Mouse (Mus musculus): ENCODE measurements around the gene Snapin.

Gene Snapin

GRCm38 (mm10) chr3:90475831-90476611 lies 14.8 kb downstream of the Snapin start, which contains the start of gene Ilf2:
TSS of gene Ilf2 (plus strand) at chr3:90476126.
- peak; percentile 99 for DNase-seq (ENCODE audit: low read depth, low spot score)

DNA sequence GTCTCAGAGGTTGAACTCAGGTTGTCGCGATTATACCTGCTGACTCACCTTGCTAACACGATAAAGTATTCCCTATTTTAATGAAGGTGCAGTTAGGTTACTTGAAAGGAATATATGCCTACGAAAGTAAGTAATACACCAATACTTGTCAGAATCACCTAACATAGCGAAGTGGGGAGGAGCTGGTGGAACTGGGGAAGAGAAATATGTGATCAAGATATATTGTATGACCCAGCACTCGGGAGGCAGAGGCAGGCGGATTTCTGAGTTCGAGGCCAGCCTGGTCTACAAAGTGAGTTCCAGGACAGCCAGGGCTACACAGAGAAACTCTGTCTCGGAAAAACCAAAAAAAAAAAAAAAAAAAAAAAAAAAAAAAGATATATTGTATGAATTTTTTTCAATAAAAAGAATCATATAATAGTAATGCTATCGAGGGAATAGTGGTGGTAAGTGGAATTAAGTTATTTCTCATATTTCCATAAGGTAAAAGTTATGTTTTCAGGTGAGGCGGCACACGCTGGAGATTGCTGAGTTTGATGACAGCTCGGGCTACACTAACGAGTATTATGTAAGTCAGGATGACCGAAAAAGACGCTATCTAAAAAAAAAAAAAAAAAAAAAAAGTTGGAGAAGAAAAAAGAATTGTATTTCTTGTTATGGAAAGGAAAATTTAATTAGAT lies 15.5 kb downstream of the Snapin start:
- Histone ChIP-seq H3K36me3 (ENCODE audit: control insufficient read depth, insufficient read depth, low read length, poor library complexity, severe bottlenecking) (no peaks in the 10 kb centered on the region), H3K27me3 (ENCODE audit: control insufficient read depth, insufficient read depth, low read length, poor library complexity, severe bottlenecking) (no peaks in the 10 kb centered on the region)
- no peak for DNase-seq (ENCODE audit: low read depth, low spot score)

More at GRCm38 (mm10) chr3:90475831-90476611, 14.8 kb downstream of the Snapin start, which contains the start of gene Ilf2:
- no peaks in the 10 kb centered on the region for H3K36me3 ChIP-seq (ENCODE audit: control insufficient read depth, insufficient read depth, low read length, poor library complexity, severe bottlenecking)
- no peaks in the 10 kb centered on the region for H3K27me3 ChIP-seq (ENCODE audit: control insufficient read depth, insufficient read depth, low read length, poor library complexity, severe bottlenecking)

DNA sequence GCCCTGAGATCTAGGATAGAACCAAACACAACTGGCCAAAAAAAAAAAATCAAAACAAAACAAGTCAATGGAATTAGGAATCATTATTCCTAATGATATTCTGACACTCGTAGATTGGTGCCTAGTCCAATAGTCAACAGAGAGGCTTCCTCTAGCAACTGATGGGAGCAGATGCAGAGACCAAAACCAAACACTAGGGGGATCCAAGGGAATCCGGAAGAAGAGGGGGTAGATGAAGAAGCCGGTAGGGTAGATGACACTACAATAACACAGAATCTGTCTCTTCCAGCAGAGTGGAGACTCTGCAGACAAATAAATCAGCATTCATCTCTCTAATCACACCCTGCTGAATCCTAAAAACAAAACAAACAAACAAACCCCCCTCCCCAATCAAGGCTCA lies 18.6 kb downstream of the Snapin start:
- Histone ChIP-seq H3K36me3 (ENCODE audit: control insufficient read depth, insufficient read depth, low read length, poor library complexity, severe bottlenecking) (no peaks in the 10 kb centered on the region), H3K27me3 (ENCODE audit: control insufficient read depth, insufficient read depth, low read length, poor library complexity, severe bottlenecking) (no peaks in the 10 kb centered on the region)
- DNase-seq (ENCODE audit: low read depth, low spot score) = peak; percentile 86

DNA sequence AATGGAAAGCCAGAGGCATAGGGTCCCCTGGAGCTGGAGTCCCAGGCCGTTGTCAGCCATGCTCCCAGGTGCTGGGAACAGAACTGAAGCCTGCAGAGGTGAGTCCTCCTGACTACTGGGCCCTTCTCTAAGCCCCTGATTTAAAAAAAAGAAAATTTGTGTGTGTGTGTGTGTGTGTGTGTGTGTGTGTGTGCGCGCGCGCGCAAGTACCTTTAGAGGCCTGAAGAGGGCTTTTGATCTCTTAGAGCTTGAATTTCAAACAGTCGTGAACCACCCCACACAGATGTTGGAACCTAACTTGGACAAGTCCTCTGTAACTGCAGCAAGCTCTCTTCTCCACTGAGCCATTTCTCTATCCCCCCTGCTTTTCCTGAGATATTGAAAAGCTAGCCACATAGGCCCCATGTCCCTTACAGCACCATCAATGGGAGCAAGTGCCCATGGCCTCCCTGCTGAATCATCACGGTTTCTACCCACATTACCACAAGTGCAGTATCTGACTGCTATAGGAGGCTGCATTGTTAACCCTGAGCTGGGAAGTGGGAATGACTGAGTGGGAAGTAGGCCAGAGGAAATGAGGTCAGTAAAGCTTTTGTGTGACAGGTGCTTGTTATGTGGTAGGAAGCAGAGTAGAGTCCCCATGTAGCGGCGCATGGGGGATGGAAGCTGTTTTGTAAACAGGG lies 23.1 kb downstream of the Snapin start:
- H3K27me3 ChIP-seq (ENCODE audit: control insufficient read depth, insufficient read depth, low read length, poor library complexity, severe bottlenecking) = peaks cover 4% of the 10 kb centered on the region; the same call in 1 of the 2 replicates

GRCm38 (mm10) chr3:90466311-90466766 lies 24.5 kb downstream of the Snapin start:
- Histone ChIP-seq H3K36me3 (ENCODE audit: control insufficient read depth, insufficient read depth, low read length, poor library complexity, severe bottlenecking) (no peaks in the 10 kb centered on the region), H3K27me3 (ENCODE audit: control insufficient read depth, insufficient read depth, low read length, poor library complexity, severe bottlenecking) (peaks cover 4% of the 10 kb centered on the region; the same call in 1 of the 2 replicates)
- DNase-seq (ENCODE audit: low read depth, low spot score) = peak; percentile 52

More for the DNA sequence above, 23.1 kb downstream of the Snapin start:
- DNase-seq (ENCODE audit: low read depth, low spot score) = no peak
- H3K36me3 ChIP-seq (ENCODE audit: control insufficient read depth, insufficient read depth, low read length, poor library complexity, severe bottlenecking) = no peaks in the 10 kb centered on the region

GRCm38 (mm10) chr3:90465686-90466310 lies 25.0 kb downstream of the Snapin start, which contains the start of gene Npr1:
TSS of gene Npr1 (minus strand) at chr3:90465866.
- H3K27me3 ChIP-seq (ENCODE audit: control insufficient read depth, insufficient read depth, low read length, poor library complexity, severe bottlenecking) = peaks cover 4% of the 10 kb centered on the region; the same call in 1 of the 2 replicates
- DNase-seq (ENCODE audit: low read depth, low spot score) = no peak
- H3K36me3 ChIP-seq (ENCODE audit: control insufficient read depth, insufficient read depth, low read length, poor library complexity, severe bottlenecking) = no peaks in the 10 kb centered on the region

DNA sequence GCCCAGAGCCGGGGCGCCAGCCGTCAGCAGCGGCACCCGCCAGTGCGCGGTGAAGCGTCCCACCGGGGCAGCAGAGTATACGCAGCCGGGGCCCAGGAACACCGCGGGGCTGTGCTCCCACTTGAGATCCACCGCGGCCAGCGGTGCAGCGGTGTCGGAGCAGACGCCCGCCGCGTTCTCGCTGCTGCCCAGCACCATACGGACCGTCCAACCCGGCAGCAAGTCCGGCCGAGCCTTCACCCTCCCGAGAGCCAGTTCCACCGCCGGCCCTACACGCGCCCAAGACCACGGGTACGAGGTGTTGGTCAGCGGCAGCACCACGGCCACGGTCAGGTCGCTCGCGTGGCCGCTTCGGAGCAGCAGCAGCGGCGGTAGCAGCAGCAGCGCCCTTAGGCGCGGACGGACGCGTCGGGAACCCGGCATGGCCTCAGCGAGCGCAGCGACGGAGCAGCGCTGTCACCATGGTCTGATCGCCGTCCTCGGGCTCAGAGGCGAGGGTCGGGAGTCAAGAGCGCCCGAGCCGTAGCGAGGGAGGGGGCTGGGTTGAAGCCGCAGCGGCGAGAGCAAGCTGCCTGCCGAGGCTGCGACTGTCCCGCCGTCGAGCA lies 25.6 kb downstream of the Snapin start:
- peaks cover 4% of the 10 kb centered on the region; the same call in 1 of the 2 replicates for H3K27me3 ChIP-seq (ENCODE audit: control insufficient read depth, insufficient read depth, low read length, poor library complexity, severe bottlenecking)
- peak; percentile 45 for DNase-seq (ENCODE audit: low read depth, low spot score)
- H3K36me3 ChIP-seq (ENCODE audit: control insufficient read depth, insufficient read depth, low read length, poor library complexity, severe bottlenecking) = no peaks in the 10 kb centered on the region

DNA sequence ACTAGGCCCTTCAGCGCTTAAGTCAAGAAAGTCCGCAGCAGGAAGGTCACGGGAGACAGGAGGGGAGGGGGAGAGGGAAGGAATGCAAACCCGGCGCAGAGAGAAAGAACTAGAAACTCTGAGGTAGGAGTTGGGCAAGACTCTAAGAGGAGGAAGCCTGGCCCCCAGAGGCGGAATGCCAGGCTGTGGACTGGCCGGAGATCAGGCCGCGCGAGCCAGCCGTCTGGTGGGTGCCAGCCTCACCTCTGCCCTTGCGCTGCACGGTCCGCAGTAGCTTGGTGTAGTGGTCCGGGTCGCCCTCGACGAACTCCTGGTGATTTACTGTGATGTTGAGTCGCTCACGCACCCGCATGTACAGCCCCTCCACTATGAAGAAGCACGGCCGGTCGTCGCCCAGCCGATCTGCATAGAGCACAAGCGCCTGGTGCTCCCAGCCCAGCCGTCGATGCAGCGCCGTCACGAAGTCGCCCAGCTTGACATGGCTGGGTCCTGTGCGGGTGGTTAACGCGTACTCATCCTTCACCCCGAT lies 26.2 kb downstream of the Snapin start:
- Histone ChIP-seq H3K36me3 (ENCODE audit: control insufficient read depth, insufficient read depth, low read length, poor library complexity, severe bottlenecking) (no peaks in the 10 kb centered on the region), H3K27me3 (ENCODE audit: control insufficient read depth, insufficient read depth, low read length, poor library complexity, severe bottlenecking) (peaks cover 4% of the 10 kb centered on the region; the same call in 1 of the 2 replicates)
- no peak for DNase-seq (ENCODE audit: low read depth, low spot score)

- peaks cover 4% of the 10 kb centered on the region; the same call in 1 of the 2 replicates for H3K27me3 ChIP-seq (ENCODE audit: control insufficient read depth, insufficient read depth, low read length, poor library complexity, severe bottlenecking)
- no peaks in the 10 kb centered on the region for H3K36me3 ChIP-seq (ENCODE audit: control insufficient read depth, insufficient read depth, low read length, poor library complexity, severe bottlenecking)
- no peak for DNase-seq (ENCODE audit: low read depth, low spot score)
Observed at GRCm38 (mm10) chr3:90462579-90462978, 28.3 kb downstream of the Snapin start.

GRCm38 (mm10) chr3:90461935-90462334 lies 28.9 kb downstream of the Snapin start:
- H3K36me3 ChIP-seq (ENCODE audit: control insufficient read depth, insufficient read depth, low read length, poor library complexity, severe bottlenecking) = no peaks in the 10 kb centered on the region
- H3K27me3 ChIP-seq (ENCODE audit: control insufficient read depth, insufficient read depth, low read length, poor library complexity, severe bottlenecking) = peaks cover 4% of the 10 kb centered on the region; the same call in 1 of the 2 replicates
- no peak for DNase-seq (ENCODE audit: low read depth, low spot score)

- DNase-seq (ENCODE audit: low read depth, low spot score) = no peak
- Histone ChIP-seq H3K27me3 (ENCODE audit: control insufficient read depth, insufficient read depth, low read length, poor library complexity, severe bottlenecking) (no peaks in the 10 kb centered on the region), H3K36me3 (ENCODE audit: control insufficient read depth, insufficient read depth, low read length, poor library complexity, severe bottlenecking) (no peaks in the 10 kb centered on the region)
Observed at GRCm38 (mm10) chr3:90460315-90460714, 30.5 kb downstream of the Snapin start.

GRCm38 (mm10) chr3:90459727-90460126 lies 31.1 kb downstream of the Snapin start:
- DNase-seq (ENCODE audit: low read depth, low spot score) = no peak
- H3K36me3 ChIP-seq (ENCODE audit: control insufficient read depth, insufficient read depth, low read length, poor library complexity, severe bottlenecking) = no peaks in the 10 kb centered on the region
- H3K27me3 ChIP-seq (ENCODE audit: control insufficient read depth, insufficient read depth, low read length, poor library complexity, severe bottlenecking) = no peaks in the 10 kb centered on the region

GRCm38 (mm10) chr3:90454931-90455330 lies 35.9 kb downstream of the Snapin start:
- DNase-seq (ENCODE audit: low read depth, low spot score) = no peak
- H3K27me3 ChIP-seq (ENCODE audit: control insufficient read depth, insufficient read depth, low read length, poor library complexity, severe bottlenecking) = no peaks in the 10 kb centered on the region
- no peaks in the 10 kb centered on the region for H3K36me3 ChIP-seq (ENCODE audit: control insufficient read depth, insufficient read depth, low read length, poor library complexity, severe bottlenecking)

All from splenic B cell, adult 2 months (primary cell).